Mouse (Mus musculus) left cerebral cortex, adult 2 months (tissue): ENCODE measurements at regions not wholly inside any gene's neighbourhood (a gene's known extent, or its start where the extent isn't known, plus 50 kb on each side); places are given as distances from the start of the nearest gene placed in this dataset.

Experiments used
- DNase-seq, 2 experiments: peaks; one replicate each; pipeline ENCODE4 v3.0.0; 2021 to 2022; ENCODE audit warnings: low spot score in 2 of 2, mixed read lengths in 1 of 2; ENCODE audit errors: extremely low spot score in 1 of 2
- H3K27ac ChIP-seq: fragments of 200-600 bp; 2 replicates; pipeline ENCODE4 v1.8.1; 2022
- H3K4me3 ChIP-seq: fragments of 200-600 bp; 2 replicates; pipeline ENCODE4 v1.8.1; 2022
- CTCF ChIP-seq: fragments of 200-600 bp; IDR thresholded peaks from 2 replicates; pipeline ENCODE4 v1.8.1; 2022; ENCODE audit warnings: antibody characterized with exemption, mild to moderate bottlenecking, moderate library complexity
- intact Hi-C: fragments of 180-260 bp; cut with DNase I; formaldehyde crosslinking; loops from one replicate; pipeline ENCODE4 v1.15.1; 2025

- intact Hi-C loops: no loop called here
- no peak for DNase-seq
- no peak overlapping the region for H3K27ac ChIP-seq
- H3K4me3 ChIP-seq: no peak overlapping the region
- no peak for TF ChIP-seq CTCF
Observed at GRCm38 (mm10) chr15:62164766-62165410, 1242.1 kb upstream of the A1bg start.

GRCm38 (mm10) chr15:62163203-62163602 lies 1240.4 kb upstream of the A1bg start:
- no peak for DNase-seq
- Histone ChIP-seq H3K4me3 (no peak overlapping the region), H3K27ac (no peak overlapping the region)
- no peak for TF ChIP-seq CTCF
- intact Hi-C loops: no loop called here

- no peak overlapping the region for H3K4me3 ChIP-seq
- intact Hi-C loops: no loop called here
- H3K27ac ChIP-seq: no peak overlapping the region
- no peak for TF ChIP-seq CTCF
- no peak for DNase-seq
Observed at GRCm38 (mm10) chr15:62162648-62163194, 1239.9 kb upstream of the A1bg start.

- Histone ChIP-seq H3K4me3 (no peak overlapping the region), H3K27ac (no peak overlapping the region)
- intact Hi-C loops: no loop called here
- no peak for TF ChIP-seq CTCF
- DNase-seq: no peak
Observed at GRCm38 (mm10) chr15:62161975-62162647, 1239.3 kb upstream of the A1bg start.

GRCm38 (mm10) chr15:62161061-62161460 lies 1238.2 kb upstream of the A1bg start:
- DNase-seq: no peak
- intact Hi-C loops: no loop called here
- Histone ChIP-seq H3K27ac (no peak overlapping the region), H3K4me3 (no peak overlapping the region)
- no peak for TF ChIP-seq CTCF

GRCm38 (mm10) chr15:62158875-62159675 lies 1236.3 kb upstream of the A1bg start:
- Histone ChIP-seq H3K27ac (no peak overlapping the region), H3K4me3 (no peak overlapping the region)
- DNase-seq: no peak
- intact Hi-C loops: no loop called here
- TF ChIP-seq CTCF: no peak

- no peak for DNase-seq
- no peak for TF ChIP-seq CTCF
- Histone ChIP-seq H3K27ac (no peak overlapping the region), H3K4me3 (no peak overlapping the region)
- intact Hi-C loops: no loop called here
Observed at GRCm38 (mm10) chr15:62157200-62158033, 1234.6 kb upstream of the A1bg start.

GRCm38 (mm10) chr15:62153222-62153621 lies 1230.4 kb upstream of the A1bg start:
- TF ChIP-seq CTCF: no peak
- intact Hi-C loops: no loop called here
- Histone ChIP-seq H3K27ac (no peak overlapping the region), H3K4me3 (no peak overlapping the region)
- DNase-seq: no peak

GRCm38 (mm10) chr15:62152133-62152532 lies 1229.3 kb upstream of the A1bg start:
- intact Hi-C loops: no loop called here
- DNase-seq: no peak
- no peak overlapping the region for H3K4me3 ChIP-seq
- no peak overlapping the region for H3K27ac ChIP-seq
- TF ChIP-seq CTCF: no peak

GRCm38 (mm10) chr15:62151690-62152089 lies 1228.9 kb upstream of the A1bg start:
- TF ChIP-seq CTCF: no peak
- no peak for DNase-seq
- intact Hi-C loops: no loop called here
- no peak overlapping the region for H3K4me3 ChIP-seq
- no peak overlapping the region for H3K27ac ChIP-seq

GRCm38 (mm10) chr15:62150296-62150695 lies 1227.5 kb upstream of the A1bg start:
- no peak overlapping the region for H3K4me3 ChIP-seq
- H3K27ac ChIP-seq: no peak overlapping the region
- intact Hi-C loops: no loop called here
- DNase-seq: no peak
- TF ChIP-seq CTCF: no peak
